In the genomic region with DNA sequence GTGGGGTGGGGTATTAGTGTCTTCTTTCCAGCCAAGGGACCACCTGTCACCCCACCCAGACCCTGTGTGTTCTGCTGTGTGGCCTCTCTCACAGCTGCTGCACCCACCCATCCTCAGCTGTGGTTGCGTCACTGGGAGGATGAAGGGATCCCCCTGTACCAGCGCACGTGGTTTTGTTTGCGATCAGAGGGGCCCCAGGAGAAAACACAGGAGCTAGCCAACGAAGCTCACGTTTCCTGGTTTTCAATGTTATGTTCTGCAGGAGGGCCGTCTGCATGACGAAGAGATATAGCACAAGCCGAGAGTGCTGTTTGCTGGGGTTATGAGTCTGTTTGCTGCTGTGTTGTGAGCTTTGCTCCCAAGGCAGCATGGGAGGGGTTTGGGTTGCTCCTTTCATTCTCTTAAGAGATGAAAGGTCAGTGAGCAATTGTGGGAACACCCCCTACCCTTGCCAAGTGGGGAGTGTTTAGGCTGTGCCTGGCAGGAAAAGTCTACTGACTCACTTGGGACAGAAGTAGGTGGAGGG, we compare ENCODE assay signal across 8 mouse cellular contexts.
DNase-seq lines count a peak whose midpoint lies in the region; ATAC-seq and TF ChIP-seq lines count a peak whose summit lies in the region.

No protein-coding gene starts in this region.

- H3K9ac ChIP-seq in limb, embryonic 12.5 days (replicated peaks) = no peak overlapping the region

- peaks cover 5% of the 10 kb centered on the region for H3K4me1 ChIP-seq in embryonic fibroblast, embryonic 13.5 days (ENCODE audit: control insufficient read depth, insufficient read depth, low read length)
- H3K4me1 ChIP-seq in hindbrain, embryonic 10.5 days (replicated peaks) = peaks cover 11% of the 10 kb centered on the region
- H3K4me1 ChIP-seq in limb, embryonic 12.5 days (replicated peaks) = peaks cover 9% of the 10 kb centered on the region

- peak overlapping the region; percentile 37 for H3K4me2 ChIP-seq in limb, embryonic 12.5 days

- peak overlapping the region; percentile 27; the same call in 1 of the 2 replicates for H3K27ac ChIP-seq in embryonic fibroblast, embryonic 13.5 days (ENCODE audit: insufficient read depth, low read length)
- peak overlapping the region; percentile 1; the same call in 1 of the 2 replicates for H3K27ac ChIP-seq in hindbrain, embryonic 10.5 days
- H3K27ac ChIP-seq in limb, embryonic 12.5 days = no peak overlapping the region

- H3K4me3 ChIP-seq in embryonic fibroblast, embryonic 13.5 days (ENCODE audit: insufficient read depth, low read length) = no peak overlapping the region
- H3K4me3 ChIP-seq in hindbrain, embryonic 10.5 days = no peak overlapping the region
- H3K4me3 ChIP-seq in limb, embryonic 12.5 days (replicated peaks) = no peak overlapping the region

- peak; percentile 5 to 6 for DNase-seq in lung, adult 18-20 months
- DNase-seq in lung, postnatal 14 days = no peak
- DNase-seq in hindbrain, embryonic 10.5 days (ENCODE audit: low spot score) = no peak
- no peak for DNase-seq in cerebellum, adult 9-10 months
- no peak for DNase-seq in MN1 (ENCODE audit: low spot score)
- no peak for DNase-seq in right cerebral cortex, postnatal 36 days (ENCODE audit: low spot score in 2 of 2)

- 0 out of 2 replicates have a peak, but pooled peaks have one; percentile 56 for ATAC-seq in limb, embryonic 12.5 days (ENCODE audit: insufficient number of reproducible peaks, insufficient read depth, low FRiP score, low TSS enrichment, low read depth)

- no peak for TF ChIP-seq POLR2A in embryonic fibroblast, embryonic 13.5 days (IDR thresholded peaks at IDR 0.05; ENCODE audit: low read depth, low read length)

- no peak for TF ChIP-seq CTCF in embryonic fibroblast, embryonic 13.5 days (IDR thresholded peaks at IDR 0.05; ENCODE audit: borderline replicate concordance, insufficient read depth, low read length)

- no peaks in the 10 kb centered on the region for H3K27me3 ChIP-seq in hindbrain, embryonic 10.5 days (ENCODE audit: insufficient read depth, poor library complexity, severe bottlenecking)
- no peaks in the 10 kb centered on the region for H3K27me3 ChIP-seq in limb, embryonic 12.5 days

- no peaks in the 10 kb centered on the region for H3K36me3 ChIP-seq in hindbrain, embryonic 10.5 days
- H3K36me3 ChIP-seq in limb, embryonic 12.5 days = no peaks in the 10 kb centered on the region

- 30% methylated on average over 9 of the region's 9 CpGs for WGBS in hindbrain, embryonic 10.5 days
- 17% methylated on average over 9 of the region's 9 CpGs for WGBS in limb, embryonic 12.5 days

- H3K9me3 ChIP-seq in hindbrain, embryonic 10.5 days = no peaks in the 10 kb centered on the region
- H3K9me3 ChIP-seq in limb, embryonic 12.5 days = no peaks in the 10 kb centered on the region

Comparison
In these comparisons a context has a peak if more than half of its experiments do, and no peak if none do; other contexts are left out.
1. DNase-seq: peak in lung, adult 18-20 months (2 of 2); none in lung, postnatal 14 days (single experiment), hindbrain, embryonic 10.5 days (single experiment), cerebellum, adult 9-10 months (single experiment), MN1 (single experiment) and right cerebral cortex, postnatal 36 days (0 of 2).